In the genomic region with DNA sequence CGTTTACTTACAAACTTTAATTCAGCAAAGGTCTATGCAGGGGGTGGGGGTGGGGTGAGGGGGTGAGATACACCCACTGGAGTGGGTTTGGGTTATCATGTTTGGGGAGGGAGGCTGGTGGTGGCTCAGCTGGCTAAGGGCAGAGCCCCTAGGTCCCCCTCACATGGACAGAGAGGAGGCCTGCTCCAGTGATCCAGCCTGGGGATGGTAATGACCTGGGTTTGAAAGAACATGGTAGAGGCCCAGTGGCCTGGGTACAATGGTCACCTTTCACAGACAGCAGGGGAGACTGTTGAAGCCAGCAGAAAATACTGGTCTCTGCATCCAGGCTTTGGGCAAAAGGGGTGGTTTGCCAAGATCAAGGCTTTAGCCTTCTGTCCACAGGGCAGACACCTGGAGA, we compare ENCODE assay signal across 1 mouse cellular context.
TF ChIP-seq lines count a peak whose summit lies in the region.

No protein-coding gene starts in this region.

TF ChIP-seq in myocyte, 11 proteins besides CTCF, POLR2A, EP300 and RAD21:
- TF ChIP-seq MYOD1 (IDR thresholded peaks at IDR 0.05; ENCODE audit: control insufficient read depth in 1 of 3, insufficient read length in 2 of 3, low read depth in 2 of 3) (no peak), MYOG (IDR thresholded peaks at IDR 0.05; ENCODE audit: control insufficient read depth in 1 of 3, insufficient read depth in 1 of 3, insufficient read length in 2 of 3, low read depth in 2 of 3) (no peak), E2F4 (IDR thresholded peaks at IDR 0.05; ENCODE audit: insufficient read depth) (no peak), POLR2AphosphoS2 (IDR thresholded peaks at IDR 0.05; ENCODE audit: insufficient read length, low read depth) (no peak), SRF (IDR thresholded peaks at IDR 0.05; ENCODE audit: control insufficient read depth, insufficient read length, low read depth) (no peak), TCF3 (IDR thresholded peaks at IDR 0.05; ENCODE audit: insufficient read length, low read depth) (no peak)
